Mouse (Mus musculus) thymus, postnatal 0 days (tissue): ENCODE data around the gene Ccdc80. TPM values are rescaled to one million over a fixed set of nuclear protein-coding genes. Genes with fewer than 3 reads are reported as not detected.

ENCODE experiments used
- DNase-seq: peaks from one replicate; pipeline ENCODE4 v3.0.0-alpha.2; 2015; ENCODE audit warnings: low spot score
- polyA plus RNA-seq: library from polyadenylated mRNA; unstranded; fragments of >200 nt; fragmentation: Nextera tagmentation; extraction: Ambion mirVana; gene quantifications from 2 replicates; pipeline ENCODE4 v1.2.1, GENCODE M21; 2015

Ccdc80 gene
- 19.3 and 22.5 TPM in 2 replicates for polyA plus RNA-seq

GRCm38 (mm10) chr16:45093137-45093731 is at the start of gene Ccdc80:
Gene Ccdc80 (plus strand): TSS chr16:45093402.
- DNase-seq = no peak

- DNase-seq = no peak
Observed at GRCm38 (mm10) chr16:45044844-45045243, 48.4 kb upstream of the Ccdc80 start.

GRCm38 (mm10) chr16:45057222-45057621 is 36.0 kb upstream of the Ccdc80 start:
- no peak for DNase-seq

GRCm38 (mm10) chr16:45057922-45058321 is 35.3 kb upstream of the Ccdc80 start:
- DNase-seq = no peak

DNA sequence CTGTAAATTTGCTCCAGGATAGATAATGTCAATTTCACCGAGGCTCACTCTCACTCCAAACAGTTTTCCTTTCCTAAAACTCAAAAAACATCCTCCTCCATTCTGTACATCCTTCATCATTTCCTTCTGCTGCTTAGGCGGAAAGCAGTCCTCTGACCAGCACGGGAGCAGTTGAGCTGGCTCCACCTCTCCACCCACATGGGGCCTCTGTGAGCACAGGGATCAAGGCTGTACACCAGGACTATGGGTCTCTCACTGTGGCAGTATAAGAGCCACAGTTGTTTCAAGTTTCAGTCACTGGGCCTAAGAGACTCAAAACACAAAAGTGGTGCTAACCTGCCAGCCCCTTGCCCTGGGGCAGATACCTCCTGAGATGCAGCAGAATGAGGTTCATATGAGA is 32.1 kb upstream of the Ccdc80 start:
- no peak for DNase-seq

GRCm38 (mm10) chr16:45070383-45071083 is 22.7 kb upstream of the Ccdc80 start:
- no peak for DNase-seq

GRCm38 (mm10) chr16:45071424-45071823 is 21.8 kb upstream of the Ccdc80 start:
- no peak for DNase-seq

- no peak for DNase-seq
Observed at GRCm38 (mm10) chr16:45077517-45078080, 15.6 kb upstream of the Ccdc80 start.

DNA sequence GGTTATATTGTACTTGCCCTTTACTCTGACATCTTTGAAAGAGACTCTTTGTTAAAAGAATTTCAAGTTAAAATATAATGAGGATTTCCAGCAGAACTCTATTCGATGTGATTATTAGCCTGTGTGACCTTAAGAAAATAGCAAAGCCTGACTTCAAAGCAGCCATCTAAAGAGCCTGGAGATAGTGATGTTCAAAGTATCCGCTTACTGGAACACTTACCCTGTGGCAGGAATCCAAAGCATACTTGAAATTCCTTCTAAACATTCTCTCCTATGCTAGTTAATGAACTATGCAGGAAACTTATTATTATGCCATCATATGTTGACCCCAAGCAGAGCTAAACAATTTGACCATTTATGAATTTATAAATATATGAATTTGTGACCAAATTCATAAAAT is 13.9 kb upstream of the Ccdc80 start:
- DNase-seq = no peak

GRCm38 (mm10) chr16:45088842-45089241 is 4.4 kb upstream of the Ccdc80 start:
- DNase-seq = no peak

DNA sequence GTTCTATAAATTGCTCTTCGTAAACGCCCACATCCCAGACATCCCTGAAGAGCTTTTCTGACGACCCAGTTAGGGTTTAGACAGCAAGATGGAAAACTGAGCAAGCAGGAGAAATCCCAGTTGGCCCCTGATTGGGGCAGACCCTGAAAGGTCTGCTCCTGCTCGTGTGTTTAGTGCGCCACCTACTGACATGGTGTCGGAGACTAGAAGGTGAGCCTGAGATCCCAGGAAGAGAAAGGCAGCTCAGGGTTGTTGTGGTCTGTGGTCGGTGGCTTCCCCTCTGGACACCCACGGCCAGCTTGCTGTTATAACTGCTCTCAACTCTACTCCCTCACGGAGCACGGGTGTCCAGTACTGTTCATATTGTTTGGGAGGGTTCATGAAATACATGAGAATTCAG is 3.2 kb upstream of the Ccdc80 start:
- peak; percentile 75 for DNase-seq

DNA sequence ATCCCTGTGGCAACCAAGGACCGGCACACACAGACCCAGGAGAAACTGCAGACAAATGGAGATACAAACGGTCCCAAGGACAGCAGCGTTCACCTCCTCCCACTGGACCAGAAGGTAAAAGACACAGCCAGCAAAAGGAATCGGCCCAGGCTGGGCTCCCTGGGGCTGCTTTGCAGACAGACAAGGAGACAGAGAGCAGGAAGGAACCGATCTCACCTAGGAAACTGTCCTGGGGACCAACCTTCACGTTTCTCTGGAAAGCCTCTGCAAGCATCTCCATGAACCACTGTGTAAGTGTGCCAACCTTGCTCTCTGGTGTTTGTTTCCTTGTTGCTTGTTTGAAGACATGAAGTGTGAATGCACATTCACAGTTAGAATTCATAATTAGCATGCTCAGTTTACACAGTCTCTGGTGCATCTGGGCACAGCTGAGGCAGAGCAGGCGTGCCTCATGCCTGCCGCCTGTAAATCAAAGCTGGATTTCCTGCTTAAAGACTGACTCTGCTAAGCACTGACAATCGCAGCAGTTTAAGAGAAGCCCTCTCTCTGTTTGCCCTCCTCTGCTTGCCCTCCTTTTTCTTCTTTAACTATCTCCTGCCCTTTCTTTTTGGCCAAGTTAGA is 1.0 kb downstream of the Ccdc80 start:
- no peak for DNase-seq

DNA sequence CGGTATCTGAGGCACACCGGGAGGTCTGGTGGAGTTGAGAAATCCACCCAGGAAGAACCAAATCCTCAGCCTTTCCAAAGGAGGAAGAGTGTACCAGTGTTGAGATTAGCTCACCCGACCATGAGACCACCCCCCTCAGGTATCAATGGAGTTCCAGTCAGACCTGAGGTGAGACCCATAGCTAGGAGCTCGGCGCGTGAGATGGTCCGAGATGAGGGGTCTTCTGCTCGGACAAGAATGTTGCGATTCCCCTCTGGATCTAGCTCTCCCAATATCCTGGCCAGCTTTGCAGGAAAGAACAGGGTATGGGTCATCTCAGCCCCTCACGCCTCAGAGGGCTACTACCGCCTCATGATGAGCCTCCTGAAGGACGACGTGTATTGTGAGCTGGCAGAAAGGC is 1.8 kb downstream of the Ccdc80 start:
- DNase-seq = no peak

- DNase-seq = no peak
Observed at GRCm38 (mm10) chr16:45095561-45096482, 2.6 kb downstream of the Ccdc80 start.

DNA sequence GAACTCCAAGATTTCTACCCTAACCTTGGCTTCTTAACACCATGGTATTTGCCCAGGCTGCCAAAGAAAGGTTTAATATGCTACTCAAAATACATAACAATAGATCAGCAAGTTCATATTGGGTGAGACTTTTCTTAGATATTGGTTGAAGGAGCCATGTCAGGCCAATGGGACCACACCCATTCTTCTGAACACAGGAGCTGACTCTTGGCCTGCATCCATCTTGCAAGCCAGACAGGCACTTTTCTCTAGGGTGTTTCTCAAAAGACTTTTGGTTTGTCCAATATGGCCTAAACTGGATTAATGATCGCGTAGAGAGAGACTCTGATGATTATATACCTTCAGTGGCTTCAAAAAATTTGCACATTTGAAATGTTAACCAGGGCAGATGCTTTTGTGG is 4.3 kb downstream of the Ccdc80 start:
- DNase-seq = no peak

DNA sequence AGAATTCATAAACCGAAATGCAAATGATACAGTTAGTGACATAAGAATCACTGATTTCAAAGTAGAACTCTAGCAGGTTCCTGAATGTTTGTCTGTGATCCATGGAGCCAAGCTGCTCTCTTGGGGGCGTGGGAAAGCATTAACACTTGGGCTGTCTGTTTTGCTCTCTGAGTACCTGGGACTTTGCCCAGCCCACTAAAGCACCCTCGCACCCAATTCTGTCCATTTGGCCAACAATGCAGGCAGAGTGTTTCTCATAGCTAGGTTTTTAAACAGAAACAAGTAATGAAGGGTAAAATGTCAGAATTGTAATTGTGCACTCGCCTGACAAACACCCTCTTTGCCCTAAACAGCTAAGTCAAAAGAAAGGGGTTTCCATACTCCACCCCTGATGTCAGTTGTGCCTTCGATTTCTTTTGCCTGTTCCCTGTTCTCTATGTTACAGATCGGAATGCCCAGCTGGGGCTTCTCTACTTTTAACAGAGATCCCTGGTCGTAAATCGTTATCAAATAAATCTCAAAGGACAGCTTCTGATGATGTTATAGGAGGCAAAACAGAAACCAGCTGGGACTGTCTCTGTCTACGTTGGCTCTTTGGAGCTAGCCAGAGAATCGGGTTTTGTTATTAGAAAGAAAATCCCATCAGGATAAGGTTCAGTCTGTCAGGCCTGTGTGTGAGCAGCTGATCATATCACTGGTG is 5.1 kb downstream of the Ccdc80 start:
- no peak for DNase-seq

GRCm38 (mm10) chr16:45098886-45099210 is 5.6 kb downstream of the Ccdc80 start:
- no peak for DNase-seq

DNA sequence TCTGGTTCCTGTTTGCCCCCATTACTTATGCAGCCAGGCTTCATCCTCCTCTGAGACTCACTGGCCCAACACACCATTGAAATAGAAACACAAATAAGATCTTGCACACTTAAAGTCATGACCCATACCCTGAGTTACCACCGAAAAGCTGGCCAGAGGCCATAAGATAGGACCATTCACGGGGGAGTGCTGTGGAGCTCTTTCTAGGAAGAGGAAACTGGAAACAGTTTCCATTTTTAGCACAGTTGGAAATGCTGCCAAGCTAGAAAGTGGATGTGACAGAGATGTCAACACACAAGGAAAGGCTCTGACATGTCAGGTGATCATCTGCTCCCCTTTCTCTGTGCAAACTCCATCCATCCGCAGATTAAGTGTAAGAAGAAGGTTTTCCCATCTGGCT is 7.7 kb downstream of the Ccdc80 start:
- DNase-seq = no peak

DNA sequence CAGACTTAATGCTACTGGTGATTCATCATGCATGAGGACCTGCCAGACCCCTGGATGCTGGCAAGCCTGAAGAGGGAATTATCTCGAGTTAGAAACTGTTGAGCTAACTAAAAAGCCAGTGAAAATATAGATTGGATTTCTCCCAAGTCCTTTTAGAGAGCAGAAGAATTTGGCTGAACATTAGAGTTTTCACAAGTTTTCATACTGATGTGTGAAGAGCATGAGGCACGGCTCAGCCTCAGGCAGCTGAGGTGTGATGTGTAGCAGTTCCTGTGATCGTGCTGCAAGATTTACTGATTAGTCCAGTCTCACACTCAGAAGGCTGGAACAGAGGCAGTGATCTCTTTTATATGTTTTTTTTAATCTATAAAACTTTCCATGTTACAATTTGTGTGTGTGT is 11.8 kb downstream of the Ccdc80 start:
- no peak for DNase-seq

- peak; percentile 50 for DNase-seq
Observed at GRCm38 (mm10) chr16:45108203-45108878, 15.1 kb downstream of the Ccdc80 start.
